Mouse (Mus musculus) MEL (cell line): ENCODE results near the gene Slc51b.

ENCODE experiments used
- CTCF ChIP-seq, 3 experiments: IDR thresholded peaks in 2 of 3; conservative IDR thresholded peaks in 1 of 3; 2 replicates each; pipeline ENCODE4 v1.5.1; 2011 to 2012; ENCODE audit warnings: low read length in 3 of 3, low read depth in 2 of 3, mild to moderate bottlenecking in 2 of 3, improper control_type of control experiment in 1 of 3, inconsistent platforms in 1 of 3, mixed read lengths in 1 of 3, moderate library complexity in 1 of 3; ENCODE audit not compliant: control insufficient read depth in 1 of 3, insufficient read depth in 1 of 3, poor library complexity in 1 of 3, severe bottlenecking in 1 of 3
- E2F4 ChIP-seq: IDR thresholded peaks from 2 replicates; pipeline ENCODE4 v1.6.1; 2011; ENCODE audit warnings: low read depth, low read length, improper control_type of control experiment, borderline replicate concordance
- EP300 ChIP-seq, 2 experiments: IDR thresholded peaks; 2 replicates each; pipeline ENCODE4 v1.6.1; 2011; ENCODE audit warnings: improper control_type of control experiment in 2 of 2, low read length in 2 of 2, low read depth in 1 of 2, mild to moderate bottlenecking in 1 of 2
- MAX ChIP-seq: IDR thresholded peaks from 2 replicates; pipeline ENCODE4 v1.6.1; 2011; ENCODE audit warnings: low read length, improper control_type of control experiment
- MAZ ChIP-seq: IDR thresholded peaks from 2 replicates; pipeline ENCODE4 v1.6.1; 2012; ENCODE audit warnings: low read depth, mild to moderate bottlenecking, inconsistent platforms, low read length, improper control_type of control experiment
- MXI1 ChIP-seq: IDR thresholded peaks from 2 replicates; pipeline ENCODE4 v1.6.1; 2011; ENCODE audit warnings: mild to moderate bottlenecking, low read depth, low read length, improper control_type of control experiment
- NRF1 ChIP-seq: IDR thresholded peaks from 2 replicates; pipeline ENCODE4 v1.6.1; 2014; ENCODE audit warnings: low read depth, mild to moderate bottlenecking, inconsistent platforms, low read length, improper control_type of control experiment, moderate library complexity; ENCODE audit not compliant: poor library complexity, insufficient read depth, severe bottlenecking
- POLR2A ChIP-seq, 2 experiments: IDR thresholded peaks; 2 replicates each; pipeline ENCODE4 v1.6.1; 2011 to 2012; ENCODE audit warnings: low read length in 2 of 2, mild to moderate bottlenecking in 2 of 2, control low read depth in 1 of 2, improper control_type of control experiment in 1 of 2, low read depth in 1 of 2, moderate library complexity in 1 of 2; ENCODE audit not compliant: control insufficient read depth in 1 of 2, insufficient read depth in 1 of 2, poor library complexity in 1 of 2
- RAD21 ChIP-seq: IDR thresholded peaks from 2 replicates; pipeline ENCODE4 v1.6.1; 2011; ENCODE audit warnings: mild to moderate bottlenecking, low read depth, low read length, improper control_type of control experiment
- TCF12 ChIP-seq: IDR thresholded peaks from 2 replicates; pipeline ENCODE4 v1.6.1; 2014; ENCODE audit warnings: low read depth, mild to moderate bottlenecking, inconsistent platforms, low read length, improper control_type of control experiment, moderate library complexity
- USF1 ChIP-seq: IDR thresholded peaks from 2 replicates; pipeline ENCODE4 v1.6.1; 2014; ENCODE audit warnings: low read depth, mild to moderate bottlenecking, inconsistent platforms, low read length, improper control_type of control experiment, moderate library complexity
- ZNF384 ChIP-seq: IDR thresholded peaks from 2 replicates; pipeline ENCODE4 v1.6.1; 2012; ENCODE audit warnings: low read depth, mild to moderate bottlenecking, inconsistent platforms, low read length, improper control_type of control experiment

- TF ChIP-seq MXI1: no peak
- TF ChIP-seq ZNF384: no peak
- TF ChIP-seq CTCF (IDR thresholded peaks at IDR 0.05 in 2 of 3, conservative IDR thresholded peaks at IDR 0.05 in 1 of 3; ENCODE audit: control insufficient read depth in 1 of 3, insufficient read depth in 1 of 3, low read depth in 2 of 3, low read length in 3 of 3, poor library complexity in 1 of 3, severe bottlenecking in 1 of 3): no peak
- TF ChIP-seq NRF1: no peak
- TF ChIP-seq POLR2A (IDR thresholded peaks at IDR 0.05; ENCODE audit: control insufficient read depth in 1 of 2, insufficient read depth in 1 of 2, low read depth in 1 of 2, low read length in 2 of 2, poor library complexity in 1 of 2): no peak
- TF ChIP-seq TCF12: no peak
- TF ChIP-seq EP300 (IDR thresholded peaks at IDR 0.05; ENCODE audit: low read depth in 1 of 2, low read length in 2 of 2): no peak
- TF ChIP-seq USF1: no peak
- TF ChIP-seq MAZ: no peak
- no peak for TF ChIP-seq MAX
- TF ChIP-seq RAD21: no peak
- TF ChIP-seq E2F4: no peak
Observed at GRCm38 (mm10) chr9:65382031-65382750, 40.6 kb downstream of the Slc51b start.
